Mouse (Mus musculus) ZHBTc4 (cell line): Measurements from ENCODE around the gene Ift52.

Source experiments
- DNase-seq: peaks from one replicate; pipeline ENCODE4 v3.0.0-alpha.2; 2011; ENCODE audit warnings: low read depth, low spot score

The Ift52 gene

DNA sequence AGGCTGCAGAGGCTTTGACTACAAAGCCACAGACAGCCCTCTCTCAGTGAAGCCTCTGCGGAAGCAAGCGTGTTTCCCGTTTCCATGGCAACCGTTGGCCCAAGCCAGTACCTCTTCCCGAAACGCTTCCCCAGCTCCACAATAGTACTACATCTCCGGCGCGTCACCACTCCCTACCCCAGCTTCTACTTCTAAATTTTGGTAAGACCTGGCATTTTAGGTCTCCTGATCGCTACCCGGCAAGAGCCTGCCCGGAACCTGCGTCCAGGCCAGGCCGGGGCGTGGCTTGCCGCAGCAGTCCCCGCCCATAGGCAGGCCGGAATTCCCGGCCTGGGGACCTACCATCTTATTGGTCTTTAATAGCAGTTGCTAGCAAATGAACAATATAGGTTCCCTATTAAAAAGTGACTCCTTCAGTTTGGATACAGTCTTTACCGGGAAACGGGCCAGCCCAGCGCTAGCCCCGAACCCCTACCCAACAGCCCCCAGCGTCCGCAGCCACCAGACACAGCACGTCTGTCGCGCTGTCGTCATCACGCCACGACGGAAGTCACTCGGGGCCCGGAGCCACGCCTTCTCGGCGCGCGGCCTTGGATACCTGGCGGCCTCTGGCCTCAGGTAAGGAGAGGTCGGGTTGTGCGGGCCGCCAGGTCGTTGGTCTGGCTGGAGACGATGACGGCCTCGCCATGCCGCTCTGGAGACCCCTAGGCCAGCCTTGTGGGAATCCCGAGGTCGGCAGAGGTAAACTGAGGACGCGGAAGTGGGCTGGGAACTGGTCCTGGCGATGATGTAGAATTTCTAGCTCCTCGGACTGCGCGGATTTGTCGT, at the start of gene Ift52:
Gene Ift52 (plus strand): TSS at position 439 of the 828 bp plus-strand sequence.
- DNase-seq = peak; percentile 94

DNA sequence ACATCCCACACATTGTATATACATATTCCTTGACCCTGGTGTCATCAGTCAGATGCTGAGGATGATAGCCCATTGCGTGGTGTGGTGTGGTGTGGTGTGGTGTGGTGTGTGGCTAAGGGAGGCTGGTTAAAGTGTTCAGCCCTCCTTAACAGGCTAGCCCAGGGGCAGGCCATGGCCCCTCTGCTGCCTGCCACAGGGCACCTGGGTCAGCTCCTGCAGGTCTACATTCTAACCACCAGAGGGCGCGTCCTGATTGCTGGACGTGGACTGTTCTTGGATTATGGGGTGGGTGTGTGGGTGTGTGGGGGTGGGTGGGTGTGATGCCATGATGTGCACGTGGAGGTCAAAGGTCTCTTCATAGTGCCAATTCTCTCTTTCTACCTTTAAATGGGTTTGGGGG, 48.8 kb upstream of the Ift52 start:
- peak; percentile 71 for DNase-seq

DNA sequence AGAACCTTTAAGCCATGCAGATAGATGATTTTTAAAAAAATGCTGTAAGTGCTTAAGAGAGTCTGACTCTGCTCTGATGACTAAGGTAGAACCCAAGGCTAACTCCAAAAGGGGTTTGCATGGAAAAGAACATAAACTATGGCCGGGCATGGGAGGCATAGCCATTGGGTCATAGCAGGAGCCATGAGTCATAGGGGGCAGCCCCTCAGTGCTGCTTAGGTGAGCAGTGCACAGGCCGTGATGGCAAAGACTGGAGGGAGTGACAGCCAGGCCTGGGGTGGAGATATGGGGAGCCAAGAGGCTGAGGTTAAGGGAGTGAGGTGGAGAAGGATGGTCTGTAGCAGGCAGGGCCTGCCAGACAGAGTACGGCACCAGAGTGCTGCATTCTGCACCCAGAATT, 48.1 kb upstream of the Ift52 start:
- no peak for DNase-seq

GRCm38 (mm10) chr2:162970896-162971295, 46.3 kb upstream of the Ift52 start:
- DNase-seq = no peak

DNA sequence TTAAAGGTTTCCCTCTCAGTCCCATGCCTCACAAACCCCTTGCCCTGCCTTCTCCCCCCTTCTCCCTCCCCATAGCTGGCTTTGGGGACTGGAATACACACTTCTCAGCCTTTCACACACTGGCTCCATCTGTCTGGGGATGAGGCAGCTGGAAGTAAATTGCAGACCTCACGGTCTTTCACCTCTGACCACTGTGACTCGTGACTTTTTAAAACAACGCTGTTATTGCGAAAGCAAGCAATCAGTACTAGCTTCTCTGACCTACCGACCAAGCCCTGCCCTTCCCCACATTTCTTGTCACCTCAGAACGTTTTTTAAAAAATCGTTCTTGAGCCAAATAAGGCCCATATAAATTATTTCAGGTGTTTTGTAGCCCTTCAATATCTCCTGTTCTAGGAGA, 44.4 kb upstream of the Ift52 start:
- DNase-seq = no peak

- DNase-seq = no peak
These were observed 43.9 kb upstream of the Ift52 start for GRCm38 (mm10) chr2:162973206-162973605.

DNA sequence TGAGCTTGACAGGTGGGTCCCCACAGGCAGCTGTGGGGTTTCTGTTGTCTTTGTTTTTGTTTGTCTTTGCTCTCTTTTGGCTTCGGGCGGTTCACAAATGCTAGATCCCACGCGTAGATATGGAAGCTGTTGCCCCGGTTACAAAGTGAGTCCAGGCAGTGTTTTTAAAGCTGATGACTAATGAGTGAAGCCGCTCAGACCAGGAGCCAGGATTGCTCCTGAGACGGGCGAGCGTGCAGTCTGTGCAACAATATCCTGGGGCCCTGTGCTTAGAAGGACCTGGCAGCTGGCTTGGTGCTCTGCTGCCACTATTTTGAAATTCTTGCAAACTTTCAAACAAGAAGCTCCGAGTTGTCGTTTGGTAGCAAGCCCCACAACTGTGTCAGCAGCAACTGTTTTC, 43.5 kb upstream of the Ift52 start:
- DNase-seq = no peak

DNA sequence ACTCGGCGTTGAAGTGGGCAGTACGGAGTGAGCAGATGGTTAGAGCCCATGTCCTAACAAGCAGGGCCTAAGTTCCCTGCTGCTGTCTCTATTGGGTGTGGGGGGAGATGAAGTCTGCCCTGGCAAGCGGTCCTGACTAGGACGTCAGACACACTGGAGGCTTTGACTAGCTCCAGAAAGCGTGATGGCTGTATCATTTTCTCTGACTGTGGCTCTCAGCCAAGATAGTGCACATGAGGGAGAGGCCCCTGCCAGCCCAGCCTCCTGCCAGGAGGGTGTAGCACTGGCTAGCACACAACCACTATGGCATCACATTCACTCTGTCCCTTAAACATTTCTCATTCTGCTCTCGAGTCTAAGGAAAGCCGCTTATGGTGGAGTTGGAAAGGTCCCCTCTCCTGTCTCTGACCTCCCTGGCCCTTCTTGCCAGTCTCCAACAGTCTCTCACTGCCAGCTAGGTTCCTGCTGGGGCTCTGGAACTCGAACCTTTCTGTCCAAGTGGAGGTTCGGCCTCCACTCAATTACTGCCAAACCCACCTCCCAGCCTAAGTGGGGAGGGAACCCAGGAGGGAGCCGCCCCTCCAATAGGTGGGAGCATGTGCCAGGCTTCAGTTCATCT, 41.9 kb upstream of the Ift52 start:
- DNase-seq = no peak

- DNase-seq = no peak
These were observed 41.2 kb upstream of the Ift52 start for GRCm38 (mm10) chr2:162976001-162976400.

DNA sequence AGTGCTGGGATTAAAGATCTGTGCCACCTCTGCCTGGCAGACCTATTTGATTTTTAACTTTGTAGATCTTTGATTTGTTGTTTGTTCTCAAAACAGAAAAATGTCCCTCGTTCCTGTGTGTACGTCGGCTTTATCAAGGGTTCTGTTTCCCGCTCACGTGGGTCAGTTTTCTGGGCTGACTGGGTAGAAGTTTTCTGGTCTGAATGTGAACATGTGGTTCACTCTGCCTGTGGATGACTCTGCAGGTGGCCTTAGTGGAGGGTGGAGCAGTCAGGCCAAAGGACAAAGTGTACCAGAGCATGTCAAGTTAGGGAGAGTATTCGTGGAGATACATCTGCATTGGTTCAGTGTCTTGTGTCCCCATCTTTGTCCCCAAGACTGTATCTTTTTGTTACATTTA, 32.8 kb upstream of the Ift52 start:
- DNase-seq = no peak

GRCm38 (mm10) chr2:162985923-162986322, 31.2 kb upstream of the Ift52 start:
- DNase-seq = no peak

DNA sequence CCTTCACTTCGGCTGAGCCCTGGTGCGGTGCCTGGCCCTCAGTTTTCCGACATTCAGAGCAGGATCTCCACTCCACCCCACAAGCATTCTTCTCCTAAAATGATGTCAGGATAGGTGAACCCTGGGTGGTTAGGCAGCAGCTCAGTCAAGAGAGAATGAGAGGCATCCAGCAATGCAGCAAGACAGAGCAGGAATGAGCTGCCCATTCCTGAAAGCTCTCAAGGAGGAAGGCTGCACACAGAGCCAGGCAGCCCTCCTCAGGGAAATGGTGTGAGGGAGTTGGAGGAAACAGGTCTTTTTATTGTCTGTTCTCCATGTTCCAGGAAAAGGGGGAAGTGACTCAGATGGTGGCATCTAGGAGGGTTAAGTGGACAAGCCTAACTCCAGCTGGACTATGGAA, 30.4 kb upstream of the Ift52 start:
- no peak for DNase-seq

DNA sequence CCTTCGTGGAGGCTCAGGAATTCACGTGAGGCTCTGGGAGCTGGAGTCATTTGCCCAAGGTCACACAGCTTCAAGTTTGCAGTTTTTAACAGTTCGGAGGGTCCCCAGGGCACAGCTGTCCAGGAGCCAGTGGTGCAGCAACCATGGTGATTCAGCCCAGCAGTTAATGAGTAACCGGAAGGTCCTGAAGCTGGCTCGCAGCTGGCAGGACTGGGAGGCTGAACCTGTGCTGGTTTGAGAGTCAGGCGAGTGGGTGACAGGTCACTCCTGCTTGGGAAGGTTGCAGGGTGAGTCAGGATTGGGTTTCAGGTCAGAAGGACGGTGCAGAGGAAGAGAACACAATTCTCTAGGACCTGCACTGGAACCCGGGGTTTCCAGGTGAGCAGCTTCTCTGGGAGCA, 29.9 kb upstream of the Ift52 start, which contains the start of gene Sgk2:
Gene Sgk2 (plus strand): TSS at position 113 of the 400 bp plus-strand sequence.
- DNase-seq = no peak

DNA sequence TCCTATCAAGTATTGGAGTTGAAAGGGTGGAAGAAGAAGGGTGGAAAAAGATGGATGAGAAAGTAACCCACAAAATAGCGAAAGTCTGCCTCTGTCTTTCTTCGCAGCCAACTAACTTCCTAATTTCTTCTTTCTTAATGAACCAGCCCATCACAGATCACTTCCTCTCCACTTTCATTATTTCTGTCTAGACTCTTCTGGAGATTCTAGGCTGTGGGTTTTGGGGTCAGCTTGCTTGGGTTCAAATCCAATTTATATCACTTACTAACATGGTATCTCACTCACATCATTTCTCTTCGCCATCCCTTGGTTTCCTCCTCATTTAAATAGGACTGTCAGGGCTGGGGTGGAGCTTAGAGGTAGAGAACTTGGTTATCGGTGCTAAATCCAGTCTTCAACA, 28.9 kb upstream of the Ift52 start:
- no peak for DNase-seq

- DNase-seq = no peak
These were observed 25.6 kb upstream of the Ift52 start for GRCm38 (mm10) chr2:162991394-162992083.

DNA sequence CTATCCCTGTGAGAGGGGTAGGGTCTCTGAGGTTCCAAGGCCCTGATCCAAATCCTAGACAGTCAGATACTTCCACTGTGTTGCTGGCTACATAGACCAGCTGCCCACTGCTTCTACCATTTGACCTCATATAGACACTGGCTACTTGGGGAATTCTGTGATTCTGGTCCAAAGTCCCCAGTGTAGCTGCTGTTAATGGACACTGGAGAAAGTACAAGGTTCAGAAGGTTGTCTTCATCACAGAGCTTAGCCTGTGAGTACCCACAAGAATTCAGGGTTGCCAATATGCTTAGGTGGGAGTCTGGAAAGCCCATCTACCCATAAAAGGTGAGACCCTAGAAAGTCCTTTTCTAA, 25.1 kb upstream of the Ift52 start:
- DNase-seq = no peak

- no peak for DNase-seq
These were observed 23.1 kb upstream of the Ift52 start for GRCm38 (mm10) chr2:162993881-162994616.

DNA sequence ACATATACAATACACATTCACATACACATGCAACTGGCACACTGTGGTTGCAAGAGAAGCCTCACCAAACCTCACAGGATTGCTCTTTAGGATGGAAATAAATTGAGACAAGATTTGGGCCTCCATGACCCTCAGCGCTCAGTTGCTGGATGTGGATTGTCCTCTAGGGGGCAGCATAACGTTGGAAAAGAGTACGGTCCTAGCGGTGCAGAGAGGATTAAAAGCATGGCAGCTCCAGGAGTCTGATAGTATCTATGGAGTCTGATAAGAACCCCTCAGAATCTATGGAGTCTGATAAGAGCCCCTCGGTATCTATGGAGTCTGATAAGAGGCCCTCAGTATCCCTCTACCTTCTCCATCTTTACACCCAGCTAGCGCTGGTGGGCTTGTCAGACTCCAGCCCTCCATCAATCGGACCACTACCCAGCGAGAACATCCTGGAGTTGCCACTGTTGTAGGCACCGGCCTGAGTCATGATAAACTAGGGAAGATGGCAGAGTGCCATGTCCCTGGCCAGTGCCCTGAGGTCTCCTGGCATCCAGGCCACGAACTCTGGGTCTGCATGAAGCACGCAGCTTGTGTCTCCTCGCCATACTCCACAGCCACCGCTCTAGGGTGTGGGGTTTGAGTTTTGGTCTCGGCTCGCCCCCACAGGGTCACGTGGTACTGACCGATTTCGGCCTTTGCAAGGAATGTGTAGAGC, 18.5 kb upstream of the Ift52 start:
- peak; percentile 86 for DNase-seq

DNA sequence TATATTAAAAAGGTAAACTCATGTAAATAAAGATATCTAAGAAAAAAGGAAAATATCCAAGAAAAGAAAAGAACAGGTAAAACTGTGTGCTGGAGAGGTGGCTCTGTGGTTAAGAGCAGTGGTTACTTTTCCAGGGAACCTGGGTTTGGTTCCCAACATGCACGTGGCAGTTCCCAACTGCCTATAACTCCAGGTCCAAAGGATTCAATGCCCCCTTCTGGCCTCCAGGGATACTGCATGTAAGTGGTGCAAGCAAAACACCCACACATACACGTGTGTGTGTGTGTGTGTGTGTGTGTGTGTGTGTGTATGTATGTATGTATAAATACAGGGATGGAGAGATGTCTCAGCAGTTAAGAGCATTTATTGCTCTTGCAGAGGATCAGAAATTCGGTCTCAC, 17.4 kb upstream of the Ift52 start:
- DNase-seq = peak; percentile 89

GRCm38 (mm10) chr2:163001071-163001470, 16.1 kb upstream of the Ift52 start:
- no peak for DNase-seq

- DNase-seq = no peak
These were observed 9.9 kb upstream of the Ift52 start for GRCm38 (mm10) chr2:163007299-163007698.
